Mouse (Mus musculus): ENCODE results near the gene Sema4c.

Gene Sema4c

GRCm38 (mm10) chr1:36558031-36558993 is at the start of gene Sema4c:
Gene Sema4c (minus strand): TSS chr1:36558349.
- peak; percentile 90 for DNase-seq (ENCODE audit: low spot score)

GRCm38 (mm10) chr1:36606951-36607350 is 48.8 kb upstream of the Sema4c start:
- DNase-seq (ENCODE audit: low spot score), result no peak

DNA sequence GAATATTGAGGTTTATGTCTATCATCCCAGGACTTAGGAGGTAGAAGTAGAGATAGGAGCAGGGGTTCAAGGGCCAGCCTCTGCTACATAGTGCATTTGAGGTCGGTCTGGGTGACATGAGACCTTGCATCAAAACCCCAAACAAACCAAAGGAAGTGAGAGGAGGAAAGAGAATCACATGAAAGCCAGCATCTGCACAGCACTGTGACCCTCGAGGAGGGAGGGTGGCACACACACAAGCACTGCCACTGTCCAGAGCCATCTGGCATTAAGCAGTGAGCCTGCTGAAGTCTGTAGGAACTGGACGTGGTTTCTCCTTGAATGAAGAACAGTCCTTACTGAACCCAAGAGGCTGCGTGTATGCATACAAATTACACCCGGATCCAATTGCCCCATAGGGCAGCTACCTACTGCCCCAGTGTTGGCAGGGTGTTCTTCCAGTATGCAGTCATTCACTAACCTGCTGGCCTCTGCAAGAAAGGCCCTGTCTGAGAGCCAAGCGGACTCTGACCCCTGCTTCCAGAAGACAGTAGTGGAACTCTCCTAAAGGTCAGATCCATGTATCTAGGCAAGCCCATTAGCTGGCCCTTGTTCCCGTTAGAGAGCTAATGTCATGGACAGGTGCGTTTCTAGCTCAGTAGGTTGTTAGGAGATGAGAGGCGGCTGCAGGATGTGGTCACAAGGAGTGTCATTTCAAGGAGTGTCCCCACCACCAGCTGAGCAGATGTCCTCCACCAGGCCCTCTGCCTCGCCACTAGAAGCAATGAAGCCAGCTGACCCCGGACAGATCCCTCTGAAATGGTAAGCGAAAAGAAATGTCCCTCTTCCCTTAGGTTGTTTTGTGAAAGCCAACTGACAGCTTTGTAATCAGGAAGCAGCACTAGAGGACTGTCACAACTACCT is 46.4 kb upstream of the Sema4c start:
- DNase-seq (ENCODE audit: low spot score), result no peak

DNA sequence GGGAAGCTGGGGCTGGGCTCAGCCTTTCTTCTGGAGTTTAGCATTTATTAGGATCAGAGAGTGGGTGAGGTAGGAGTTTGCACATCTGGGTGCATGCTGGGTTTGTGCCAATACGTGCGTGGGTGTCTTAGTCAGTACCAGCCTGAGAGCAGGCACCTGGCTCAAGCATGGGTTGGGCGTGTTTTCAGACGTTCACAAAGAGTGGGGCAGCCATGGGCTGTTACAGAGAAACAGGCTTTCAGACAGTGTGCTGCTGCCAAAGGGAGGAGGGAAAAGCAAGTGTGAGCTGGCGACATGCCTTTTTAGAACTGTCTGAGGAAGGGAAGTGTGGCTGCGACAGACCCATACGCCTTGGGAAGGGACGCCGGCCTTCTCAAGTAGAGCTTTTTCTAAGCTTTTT is 45.2 kb upstream of the Sema4c start:
- no peak for DNase-seq (ENCODE audit: low spot score)

- no peak for DNase-seq (ENCODE audit: low spot score)
Measured at GRCm38 (mm10) chr1:36602271-36602670, 44.1 kb upstream of the Sema4c start.

DNA sequence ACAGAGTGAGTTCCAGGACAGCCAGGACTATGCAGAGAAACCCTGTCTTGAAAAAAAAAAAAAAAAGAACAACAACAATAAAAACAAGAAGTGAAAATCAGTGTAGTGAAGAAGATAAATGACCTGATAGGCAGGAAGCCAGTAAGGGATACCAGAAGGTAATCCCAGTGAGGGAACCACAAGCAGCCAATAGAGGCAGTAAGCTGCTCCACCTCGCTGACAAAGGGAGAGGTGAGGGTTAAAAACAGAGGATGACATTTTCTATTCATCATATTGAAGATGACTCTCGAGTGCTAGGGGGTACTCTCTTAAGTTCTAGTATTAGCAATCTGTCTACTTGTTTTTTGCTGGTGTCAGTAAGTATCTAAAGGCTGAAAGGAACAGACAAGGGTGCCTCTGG is 40.3 kb upstream of the Sema4c start:
- no peak for DNase-seq (ENCODE audit: low spot score)

DNA sequence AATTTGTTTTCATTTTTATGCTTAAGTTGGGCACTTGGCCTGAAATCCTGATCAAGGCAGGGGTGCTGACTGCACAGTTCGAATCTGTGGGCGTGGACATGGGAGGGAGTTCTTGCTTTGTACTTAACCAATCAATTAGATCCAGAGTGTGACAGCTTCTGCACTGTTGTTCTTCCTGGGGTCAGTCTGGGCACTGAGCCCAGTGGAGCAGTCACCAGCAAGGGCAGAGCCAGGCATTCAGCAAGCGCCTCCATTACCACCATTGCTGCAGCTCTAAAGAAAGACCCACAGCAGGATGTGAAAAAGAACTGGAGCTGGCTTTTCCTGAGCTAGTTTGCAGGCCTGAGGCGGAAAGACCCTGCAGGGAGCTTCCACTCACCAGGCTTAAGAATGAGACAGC is 38.0 kb upstream of the Sema4c start:
- peak; percentile 70 for DNase-seq (ENCODE audit: low spot score)

DNA sequence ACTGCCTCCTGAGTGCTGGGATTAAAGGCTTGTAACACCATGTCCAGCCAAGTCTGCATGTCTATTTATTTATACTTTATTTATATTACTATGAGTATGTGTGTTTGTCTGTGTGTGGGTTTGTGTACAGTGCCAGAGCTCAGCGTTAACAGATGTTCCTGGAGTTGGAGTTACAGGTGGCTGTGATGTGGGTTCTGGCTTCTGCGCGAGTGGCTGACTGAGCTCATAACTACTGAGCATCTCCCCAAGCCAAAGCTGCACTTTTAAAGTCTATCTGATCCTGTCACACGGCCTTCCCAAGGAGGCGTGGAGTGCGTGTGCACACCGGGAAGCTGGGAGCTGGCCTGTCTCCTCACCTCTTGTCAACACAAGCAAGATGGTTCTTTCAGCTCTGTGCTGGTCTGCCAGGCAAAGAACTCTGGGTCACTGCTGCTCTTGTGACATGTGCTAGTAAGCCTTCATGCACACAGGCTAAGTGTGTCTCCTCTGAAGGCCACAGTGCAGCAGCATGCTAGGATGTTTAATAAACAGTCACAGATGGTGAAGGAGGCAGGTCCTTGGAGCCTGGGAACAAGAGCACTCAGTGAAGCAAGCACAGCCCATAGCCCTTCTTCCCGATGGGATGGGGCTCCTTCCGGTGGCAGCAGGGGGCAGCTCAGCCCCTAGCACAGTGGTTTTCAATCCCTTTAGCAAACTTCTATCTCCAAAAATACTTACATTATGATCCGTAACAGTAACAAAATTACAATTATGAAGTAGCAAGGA is 37.2 kb upstream of the Sema4c start:
- peak; percentile 46 for DNase-seq (ENCODE audit: low spot score)

DNA sequence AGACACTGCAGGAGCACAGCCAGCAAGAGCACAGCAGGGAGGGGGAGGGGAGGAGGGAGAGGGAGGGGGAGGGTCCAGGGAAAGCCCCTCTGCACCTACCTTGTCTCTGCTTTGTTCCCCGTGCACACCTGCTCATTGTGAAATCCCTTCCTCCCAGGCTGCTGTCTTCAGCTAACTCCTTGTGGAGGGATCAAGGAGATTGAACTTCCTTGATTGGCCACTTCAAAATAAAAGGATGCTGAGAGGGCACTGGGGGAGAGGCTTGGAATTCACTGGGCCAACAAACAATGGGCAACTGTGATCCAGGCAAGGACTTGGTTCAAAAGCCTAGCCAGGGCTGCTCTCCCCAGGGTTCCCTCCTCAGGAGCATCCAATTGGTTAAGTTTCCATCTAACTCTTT is 35.0 kb upstream of the Sema4c start:
- no peak for DNase-seq (ENCODE audit: low spot score)

- no peak for DNase-seq (ENCODE audit: low spot score)
Measured at GRCm38 (mm10) chr1:36591408-36591807, 33.3 kb upstream of the Sema4c start.

- no peak for DNase-seq (ENCODE audit: low spot score)
Measured at GRCm38 (mm10) chr1:36590664-36591063, 32.5 kb upstream of the Sema4c start.

DNA sequence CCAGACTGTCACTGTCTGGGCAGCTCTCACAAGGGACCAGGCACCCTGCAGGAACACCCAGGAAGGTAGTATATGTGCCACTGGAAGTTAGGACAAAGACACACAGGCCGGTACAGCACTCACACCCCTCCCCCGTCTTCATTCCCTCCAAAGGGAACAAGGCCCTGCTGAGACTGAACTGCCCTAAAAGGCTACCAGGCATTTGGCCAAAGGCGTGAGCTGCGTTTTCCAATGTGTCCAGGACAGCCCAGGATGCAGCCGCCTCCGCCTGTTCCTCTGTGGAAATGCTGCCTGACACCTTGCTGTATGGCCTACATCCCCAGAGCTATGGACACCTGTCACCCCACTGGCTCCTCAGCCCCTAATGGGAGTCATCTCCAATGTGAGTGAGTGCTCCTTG is 31.3 kb upstream of the Sema4c start:
- no peak for DNase-seq (ENCODE audit: low spot score)

GRCm38 (mm10) chr1:36588476-36589450 is 30.6 kb upstream of the Sema4c start:
- peak; percentile 73 for DNase-seq (ENCODE audit: low spot score)

DNA sequence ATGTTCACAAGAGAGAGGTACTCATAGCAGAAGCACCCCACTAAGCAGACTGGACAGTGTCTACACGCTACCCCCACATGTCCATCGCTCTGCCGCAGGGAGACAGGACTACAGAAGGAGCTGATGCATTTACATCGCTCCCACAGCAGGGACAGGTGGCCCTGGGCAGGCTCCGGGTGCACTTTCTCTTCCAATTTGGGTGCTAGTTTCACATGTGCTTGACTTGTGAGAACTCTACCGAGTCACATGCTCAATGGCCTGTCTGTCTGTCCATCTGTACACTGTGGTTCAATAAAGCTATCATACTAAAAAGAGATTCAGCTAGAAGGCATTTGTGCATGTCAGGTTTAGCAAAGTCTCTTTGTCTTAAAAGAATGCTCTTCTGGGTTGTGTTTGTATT is 29.7 kb upstream of the Sema4c start:
- no peak for DNase-seq (ENCODE audit: low spot score)

GRCm38 (mm10) chr1:36586288-36586687 is 28.1 kb upstream of the Sema4c start:
- DNase-seq (ENCODE audit: low spot score), result peak; percentile 58

DNA sequence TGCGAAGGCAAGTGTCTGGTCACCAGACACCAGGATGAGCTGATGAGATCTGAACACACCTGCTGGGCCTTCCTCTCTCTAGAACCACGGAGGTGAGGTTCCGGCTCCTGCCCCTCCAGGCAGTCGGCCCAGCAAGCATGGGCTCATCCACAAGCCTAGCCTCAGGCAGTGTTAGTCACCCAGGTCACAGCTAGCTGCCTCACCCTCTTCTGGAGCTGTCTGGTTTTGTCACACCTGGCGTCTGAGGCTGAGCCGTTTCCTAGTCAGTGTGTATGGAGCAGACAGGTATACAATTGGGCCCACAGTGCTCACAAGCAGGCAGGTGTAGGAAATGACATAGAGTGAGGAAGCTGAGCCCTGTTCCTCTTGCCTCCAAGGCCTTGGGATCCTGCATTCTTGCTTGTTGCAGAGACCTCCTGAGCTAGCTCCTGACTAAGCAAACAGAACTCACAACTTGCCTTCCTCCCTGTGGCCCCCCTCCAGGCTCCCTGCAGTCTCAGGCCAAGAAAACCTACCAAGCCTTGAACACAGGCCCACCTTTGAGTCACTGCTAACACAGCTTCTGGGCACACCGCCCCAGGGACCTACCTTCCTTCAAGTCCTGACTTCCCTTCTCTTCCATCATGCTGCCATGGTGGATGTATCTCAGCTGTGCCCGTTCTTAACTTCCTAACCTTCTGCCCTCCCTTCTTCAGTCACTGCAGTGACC is 25.4 kb upstream of the Sema4c start:
- no peak for DNase-seq (ENCODE audit: low spot score)

DNA sequence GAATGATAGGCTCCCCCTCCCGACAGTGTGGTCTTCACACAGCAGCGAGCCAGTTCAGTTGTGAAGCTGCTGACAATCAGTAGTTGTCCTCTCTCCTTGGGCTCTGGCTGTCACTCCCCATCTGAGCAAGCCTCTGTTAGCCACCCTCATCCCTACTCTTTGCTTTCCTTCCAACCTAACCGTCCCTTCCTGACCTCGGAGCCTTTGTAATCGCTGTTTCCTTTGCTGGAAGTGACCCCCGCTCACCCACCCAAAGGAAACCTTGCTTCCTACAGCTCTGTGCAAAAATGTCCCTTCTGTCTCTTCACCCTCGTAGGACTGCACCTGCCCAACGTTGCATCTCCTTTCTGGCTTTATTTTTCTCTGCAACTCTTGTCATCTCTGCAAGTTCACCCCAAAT is 24.1 kb upstream of the Sema4c start:
- DNase-seq (ENCODE audit: low spot score), result no peak

GRCm38 (mm10) chr1:36581260-36581659 is 23.1 kb upstream of the Sema4c start:
- no peak for DNase-seq (ENCODE audit: low spot score)

DNA sequence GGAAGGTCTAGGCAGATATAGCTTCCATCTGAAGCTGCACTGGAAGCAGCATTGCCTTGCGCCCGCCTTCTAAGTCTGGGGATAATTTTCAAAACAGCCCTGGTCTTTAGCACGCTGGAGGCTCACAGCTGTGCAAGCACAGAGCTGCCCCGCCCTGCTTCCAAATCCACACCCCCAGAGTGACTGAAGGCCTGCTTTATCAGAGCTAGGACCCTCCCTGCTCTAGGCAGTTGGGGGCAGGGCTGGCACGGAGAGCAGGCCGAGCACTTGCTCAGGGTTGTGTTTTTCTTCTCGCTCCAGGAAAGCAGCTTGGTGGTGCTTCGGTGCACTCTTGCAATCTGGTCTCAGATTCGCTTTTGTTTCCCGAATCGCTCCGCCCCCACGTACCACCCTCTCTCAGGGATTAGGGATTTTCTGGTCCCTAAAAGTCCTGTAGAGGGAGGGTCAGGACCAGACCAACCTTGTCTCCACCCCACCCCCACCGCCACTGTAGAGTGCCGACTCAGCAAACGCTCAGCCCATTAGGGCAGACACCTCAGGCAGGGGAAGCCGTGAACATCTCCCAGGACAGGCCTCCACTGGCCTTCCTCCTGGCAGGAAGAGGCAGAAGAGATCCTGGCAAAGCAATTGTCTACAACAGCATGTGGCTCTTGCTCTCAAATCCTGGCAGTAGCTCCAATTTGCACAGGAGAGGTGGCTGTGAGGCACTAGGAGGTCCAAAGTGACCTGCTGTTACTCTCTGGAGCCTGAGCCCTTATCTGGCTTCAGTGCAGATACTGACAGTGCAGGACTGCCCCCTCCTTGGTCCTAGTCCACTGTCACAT is 22.4 kb upstream of the Sema4c start:
- DNase-seq (ENCODE audit: low spot score), result peak; percentile 85
